Mouse (Mus musculus) liver, embryonic 13.5 days (tissue): ENCODE data around the gene Tigit. TPM values are rescaled to one million over a fixed set of nuclear protein-coding genes. Genes with fewer than 3 reads are reported as not detected.

Source experiments
- ATAC-seq: fragments of 200-750 bp; cut with Nextera tagmentation; 2 replicates; pipeline ENCODE4 v1.8.0; 2017; ENCODE audit warnings: low read depth, mild to moderate bottlenecking, moderate number of reproducible peaks, moderate library complexity
- DNase-seq: peaks from one replicate; pipeline ENCODE4 v3.0.0; 2022
- H3K27ac ChIP-seq: fragments of 300-500 bp; sonication (generic); 2 replicates; pipeline ENCODE4 v1.5.1; 2015; ENCODE audit warnings: moderate library complexity, mild to moderate bottlenecking, inconsistent platforms
- H3K27me3 ChIP-seq: fragments of 300-500 bp; sonication (generic); 2 replicates; pipeline ENCODE4 v1.6.1; 2015; ENCODE audit warnings: mild to moderate bottlenecking, inconsistent platforms
- H3K36me3 ChIP-seq: fragments of 300-500 bp; sonication (generic); 2 replicates; pipeline ENCODE4 v1.6.1; 2015; ENCODE audit warnings: mild to moderate bottlenecking, inconsistent platforms
- H3K4me1 ChIP-seq: fragments of 300-500 bp; sonication (generic); replicated peaks from 2 replicates; pipeline ENCODE4 v1.6.1; 2015; ENCODE audit warnings: inconsistent platforms
- H3K4me2 ChIP-seq: fragments of 300-500 bp; sonication (generic); 2 replicates; pipeline ENCODE4 v1.6.1; 2015; ENCODE audit warnings: inconsistent platforms, mild to moderate bottlenecking, moderate library complexity
- H3K4me3 ChIP-seq: fragments of 300-500 bp; sonication (generic); replicated peaks from 2 replicates; pipeline ENCODE4 v1.5.1; 2015; ENCODE audit warnings: mild to moderate bottlenecking, inconsistent platforms
- H3K9ac ChIP-seq: fragments of 300-500 bp; sonication (generic); 2 replicates; pipeline ENCODE4 v1.6.1; 2015; ENCODE audit warnings: mild to moderate bottlenecking, inconsistent platforms
- H3K9me3 ChIP-seq: fragments of 300-500 bp; sonication (generic); replicated peaks from 2 replicates; pipeline ENCODE4 v1.6.1; 2016; ENCODE audit warnings: inconsistent platforms
- WGBS: fragments of 180-500 bp; shearing (Covaris S2); methylation state at CpG from one replicate; pipeline ENCODE4 v1.1.7; 2015; ENCODE audit not compliant: insufficient replicate concordance; 5-methylcytosine and 5-hydroxymethylcytosine counted together
- polyA plus RNA-seq: library from polyadenylated mRNA; unstranded; fragments of >200 nt; fragmentation: Nextera tagmentation; extraction: Ambion mirVana; gene quantifications from 2 replicates; pipeline ENCODE4 v1.2.1, GENCODE M21; 2015

The Tigit gene
- polyA plus RNA-seq, 1 experiment from 2014 or later: not detected

- DNase-seq: no peak
- Histone ChIP-seq H3K4me2 (no peak overlapping the region), H3K9me3 (no peaks in the 10 kb centered on the region), H3K27ac (no peak overlapping the region), H3K36me3 (no peaks in the 10 kb centered on the region), H3K4me1 (no peaks in the 10 kb centered on the region), H3K9ac (no peak overlapping the region), H3K4me3 (no peak overlapping the region), H3K27me3 (no peaks in the 10 kb centered on the region)
- ATAC-seq: no peak
- 78% methylated on average over 8 of the region's 8 CpGs for WGBS
These were observed 26.7 kb downstream of the Tigit start for GRCm38 (mm10) chr16:43637241-43637640.

- Histone ChIP-seq H3K27ac (no peak overlapping the region), H3K4me3 (no peak overlapping the region), H3K9me3 (no peaks in the 10 kb centered on the region), H3K4me1 (no peaks in the 10 kb centered on the region), H3K36me3 (no peaks in the 10 kb centered on the region), H3K9ac (no peak overlapping the region), H3K4me2 (no peak overlapping the region), H3K27me3 (no peaks in the 10 kb centered on the region)
- DNase-seq: no peak
- no peak for ATAC-seq
- WGBS: 70% methylated on average over 7 of the region's 7 CpGs
These were observed 29.9 kb downstream of the Tigit start for GRCm38 (mm10) chr16:43634037-43634436.

- Histone ChIP-seq H3K27ac (no peak overlapping the region), H3K4me1 (no peaks in the 10 kb centered on the region), H3K4me2 (no peak overlapping the region), H3K36me3 (no peaks in the 10 kb centered on the region), H3K27me3 (no peaks in the 10 kb centered on the region), H3K4me3 (no peak overlapping the region), H3K9ac (no peak overlapping the region), H3K9me3 (no peaks in the 10 kb centered on the region)
- DNase-seq (no peak), ATAC-seq (no peak)
- 52% methylated on average over 2 of the region's 2 CpGs for WGBS
These were observed 32.2 kb downstream of the Tigit start for GRCm38 (mm10) chr16:43631758-43632157.

DNA sequence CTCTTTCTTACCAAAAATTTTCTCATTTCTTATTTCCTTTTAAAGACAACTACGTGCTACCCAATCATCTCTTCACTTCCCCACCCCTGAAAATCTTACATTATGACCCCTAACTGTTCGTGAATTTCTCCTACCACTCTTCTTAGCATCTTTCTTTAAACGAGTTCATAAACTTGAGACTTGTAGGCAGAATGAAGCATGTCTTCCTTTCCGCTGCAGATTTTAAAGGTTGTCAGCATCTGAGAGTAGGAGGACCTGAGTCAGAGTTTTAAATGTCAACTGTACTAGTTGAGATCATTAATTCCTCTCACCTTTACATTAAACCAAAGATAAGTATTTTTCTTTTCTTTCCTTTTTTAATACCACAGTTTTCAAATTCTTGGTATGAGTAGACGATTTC is 35.3 kb downstream of the Tigit start:
- DNase-seq (no peak), ATAC-seq (no peak)
- no peak overlapping the region for H3K27ac ChIP-seq
- H3K9ac ChIP-seq: no peak overlapping the region
- no peak overlapping the region for H3K4me2 ChIP-seq
- WGBS: 58% methylated on average over 5 of the region's 5 CpGs
- no peaks in the 10 kb centered on the region for H3K36me3 ChIP-seq
- no peaks in the 10 kb centered on the region for H3K4me1 ChIP-seq
- H3K9me3 ChIP-seq: no peaks in the 10 kb centered on the region
- no peaks in the 10 kb centered on the region for H3K27me3 ChIP-seq
- H3K4me3 ChIP-seq: no peak overlapping the region

DNA sequence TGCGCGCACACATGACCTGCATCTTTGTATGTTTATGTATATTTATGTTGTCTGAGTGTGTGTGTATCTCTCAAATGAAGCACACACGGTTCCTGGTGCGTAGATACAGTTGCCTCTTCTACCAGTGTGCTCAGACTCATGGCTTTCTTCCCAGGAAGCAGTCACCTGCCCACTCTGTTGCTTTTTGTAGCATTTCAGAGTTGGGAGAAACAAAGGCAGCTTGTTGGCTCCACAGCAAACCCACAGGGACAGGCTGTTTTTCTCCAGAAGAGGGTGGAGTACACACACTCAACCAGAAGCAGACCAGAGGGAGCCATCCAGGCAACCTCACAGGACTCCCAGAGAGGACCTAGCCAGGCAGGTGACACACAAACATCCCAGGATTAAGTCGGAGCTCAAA is 38.0 kb downstream of the Tigit start:
- Histone ChIP-seq H3K4me3 (no peak overlapping the region), H3K4me2 (no peak overlapping the region), H3K9me3 (no peaks in the 10 kb centered on the region), H3K9ac (no peak overlapping the region), H3K27me3 (no peaks in the 10 kb centered on the region), H3K4me1 (no peaks in the 10 kb centered on the region), H3K27ac (no peak overlapping the region), H3K36me3 (no peaks in the 10 kb centered on the region)
- 71% methylated on average over 5 of the region's 5 CpGs for WGBS
- no peak for DNase-seq
- ATAC-seq: no peak

GRCm38 (mm10) chr16:43625289-43625688 is 38.7 kb downstream of the Tigit start:
- WGBS: 54% methylated on average over 2 of the region's 2 CpGs
- ATAC-seq: no peak
- no peaks in the 10 kb centered on the region for H3K27me3 ChIP-seq

GRCm38 (mm10) chr16:43624876-43625275 is 39.1 kb downstream of the Tigit start:
- no peak for ATAC-seq
- H3K27ac ChIP-seq: no peak overlapping the region
- 36% methylated on average over 4 of the region's 4 CpGs for WGBS

More at GRCm38 (mm10) chr16:43625289-43625688, 38.7 kb downstream of the Tigit start:
- no peak overlapping the region for H3K9ac ChIP-seq
- H3K36me3 ChIP-seq: no peaks in the 10 kb centered on the region
- no peak overlapping the region for H3K4me2 ChIP-seq
- H3K27ac ChIP-seq: no peak overlapping the region
- no peak for DNase-seq
- H3K4me3 ChIP-seq: no peak overlapping the region
- no peaks in the 10 kb centered on the region for H3K9me3 ChIP-seq
- no peaks in the 10 kb centered on the region for H3K4me1 ChIP-seq

DNA sequence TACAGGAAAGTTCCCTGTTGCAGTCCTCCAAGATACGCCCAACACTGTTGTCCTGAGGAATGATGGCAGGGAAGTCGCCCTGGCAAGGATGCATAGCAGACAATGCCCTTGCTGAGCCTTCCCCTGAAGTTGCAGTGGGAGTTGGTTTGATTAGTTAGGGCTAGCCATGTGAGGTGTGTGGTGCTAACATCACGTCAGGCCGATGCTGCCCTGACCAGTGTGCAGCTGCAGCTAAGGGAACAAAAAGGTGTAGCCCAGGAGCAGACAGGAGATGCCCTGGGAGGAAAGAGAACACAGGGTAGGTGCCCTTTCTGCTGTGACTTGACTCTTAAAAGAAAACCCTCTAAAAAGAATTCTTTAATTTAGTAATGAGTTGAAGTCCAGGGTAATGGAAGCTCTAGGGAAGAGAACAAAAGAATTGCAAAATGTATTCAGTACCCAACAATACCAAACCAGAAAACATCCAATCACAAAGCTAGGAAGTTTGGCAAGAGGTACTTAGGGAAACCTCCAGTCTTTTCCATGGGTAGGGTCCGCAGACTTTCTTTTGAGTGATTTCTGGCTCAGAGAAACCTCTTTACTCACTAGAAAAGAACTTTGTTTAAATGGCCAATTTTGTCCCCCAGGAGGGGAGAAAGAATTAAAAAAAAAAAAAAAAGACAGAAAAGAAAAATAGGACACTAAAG is 40.5 kb downstream of the Tigit start:
- Histone ChIP-seq H3K27ac (no peak overlapping the region), H3K27me3 (no peaks in the 10 kb centered on the region), H3K9ac (no peak overlapping the region), H3K4me3 (no peak overlapping the region), H3K4me2 (no peak overlapping the region), H3K4me1 (no peaks in the 10 kb centered on the region), H3K9me3 (no peaks in the 10 kb centered on the region), H3K36me3 (no peaks in the 10 kb centered on the region)
- no peak for DNase-seq
- no peak for ATAC-seq
- 71% methylated on average over 5 of the region's 5 CpGs for WGBS

More at GRCm38 (mm10) chr16:43624876-43625275, 39.1 kb downstream of the Tigit start:
- Histone ChIP-seq H3K9me3 (no peaks in the 10 kb centered on the region), H3K27me3 (no peaks in the 10 kb centered on the region), H3K36me3 (no peaks in the 10 kb centered on the region), H3K9ac (no peak overlapping the region), H3K4me1 (no peaks in the 10 kb centered on the region), H3K4me2 (no peak overlapping the region), H3K4me3 (no peak overlapping the region)
- no peak for DNase-seq

DNA sequence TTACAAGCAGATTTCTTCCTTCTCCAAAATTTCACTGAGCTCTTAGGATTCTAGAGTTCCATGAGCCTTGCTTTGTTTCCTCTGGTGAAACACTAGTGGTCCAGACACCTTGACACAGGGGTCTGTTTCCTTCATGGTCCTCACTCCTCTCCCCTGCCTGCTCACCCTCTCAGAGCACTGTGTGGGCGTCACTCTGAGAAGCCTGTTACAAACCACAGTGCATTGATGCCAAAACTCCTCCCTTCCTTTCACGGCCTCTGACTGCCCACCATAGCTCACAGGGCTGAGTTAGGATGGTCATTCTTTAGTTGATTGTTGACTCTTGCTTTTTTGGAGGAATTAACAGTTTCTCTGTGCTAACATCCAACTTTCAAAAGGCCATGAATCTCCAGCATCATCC is 43.6 kb downstream of the Tigit start:
- no peak for ATAC-seq
- DNase-seq: no peak
- no peak overlapping the region for H3K27ac ChIP-seq
- H3K4me1 ChIP-seq: no peaks in the 10 kb centered on the region
- H3K4me2 ChIP-seq: no peak overlapping the region
- H3K9ac ChIP-seq: no peak overlapping the region
- no peaks in the 10 kb centered on the region for H3K27me3 ChIP-seq
- H3K9me3 ChIP-seq: no peaks in the 10 kb centered on the region
- H3K4me3 ChIP-seq: no peak overlapping the region
- WGBS: 34% methylated on average over 2 of the region's 2 CpGs
- no peaks in the 10 kb centered on the region for H3K36me3 ChIP-seq

DNA sequence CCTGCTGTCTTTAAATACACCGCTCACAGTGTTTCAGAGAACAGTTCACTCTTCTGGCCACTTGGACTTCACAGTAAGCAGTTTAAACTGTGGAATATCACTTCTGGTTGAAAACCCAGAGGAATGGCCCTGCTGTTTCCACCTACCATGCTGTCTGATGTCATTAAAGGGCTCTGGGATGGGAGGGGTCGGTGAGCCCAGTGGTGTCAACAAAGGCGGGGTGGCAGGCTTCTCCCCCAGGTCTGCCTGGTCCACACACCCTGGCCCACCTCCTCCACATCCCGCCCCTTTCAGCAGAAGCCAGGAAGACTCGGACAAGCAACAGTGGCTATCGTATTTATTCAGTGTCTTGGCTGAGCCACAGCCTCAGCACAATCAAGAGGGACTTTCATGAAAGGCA is 44.7 kb downstream of the Tigit start:
- Histone ChIP-seq H3K4me1 (no peaks in the 10 kb centered on the region), H3K9ac (no peak overlapping the region), H3K27ac (no peak overlapping the region), H3K4me2 (no peak overlapping the region), H3K36me3 (no peaks in the 10 kb centered on the region), H3K4me3 (no peak overlapping the region), H3K27me3 (no peaks in the 10 kb centered on the region), H3K9me3 (no peaks in the 10 kb centered on the region)
- 54% methylated on average over 6 of the region's 6 CpGs for whole genome bisulfite sequencing
- no peak for ATAC-seq
- DNase-seq: no peak

DNA sequence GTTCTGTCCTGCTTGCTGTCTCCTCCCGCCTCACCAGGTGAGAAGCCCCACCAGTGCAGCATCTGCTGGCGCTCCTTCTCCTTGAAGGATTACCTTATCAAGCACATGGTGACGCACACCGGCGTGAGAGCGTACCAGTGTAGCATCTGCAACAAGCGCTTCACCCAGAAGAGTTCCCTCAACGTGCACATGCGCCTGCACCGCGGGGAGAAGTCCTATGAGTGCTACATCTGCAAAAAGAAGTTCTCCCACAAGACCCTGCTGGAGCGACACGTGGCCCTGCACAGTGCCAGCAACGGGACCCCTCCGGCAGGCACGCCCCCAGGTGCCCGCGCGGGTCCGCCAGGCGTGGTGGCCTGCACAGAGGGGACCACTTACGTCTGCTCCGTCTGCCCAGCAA is 45.7 kb downstream of the Tigit start:
- Histone ChIP-seq H3K27ac (no peak overlapping the region), H3K36me3 (no peaks in the 10 kb centered on the region), H3K4me1 (no peaks in the 10 kb centered on the region), H3K9me3 (no peaks in the 10 kb centered on the region), H3K9ac (no peak overlapping the region), H3K4me2 (no peak overlapping the region), H3K4me3 (no peak overlapping the region), H3K27me3 (no peaks in the 10 kb centered on the region)
- WGBS: 77% methylated on average over 23 of the region's 23 CpGs
- ATAC-seq (no peak), DNase-seq (no peak)

DNA sequence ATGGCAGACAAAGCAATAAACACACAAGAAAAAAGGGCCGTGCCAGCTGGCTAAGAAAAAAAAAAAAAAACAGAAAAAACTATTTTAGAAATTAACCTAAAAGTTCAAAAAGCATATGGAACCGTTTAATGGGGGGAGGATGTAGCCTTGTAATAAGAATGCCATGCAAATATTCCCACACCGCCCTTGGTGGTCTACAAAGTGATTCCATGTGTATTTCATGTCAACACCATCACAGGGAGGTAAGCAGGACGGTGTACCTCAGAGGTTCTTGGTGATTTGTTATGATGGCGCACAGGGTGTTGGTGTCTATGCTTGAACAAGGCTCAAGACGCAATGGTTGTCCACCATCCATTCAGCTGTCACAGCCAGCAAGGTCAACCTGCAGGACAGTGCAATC is 46.6 kb downstream of the Tigit start:
- Histone ChIP-seq H3K27ac (no peak overlapping the region), H3K4me3 (no peak overlapping the region), H3K9ac (no peak overlapping the region), H3K9me3 (no peaks in the 10 kb centered on the region), H3K4me1 (no peaks in the 10 kb centered on the region), H3K36me3 (no peaks in the 10 kb centered on the region), H3K4me2 (no peak overlapping the region), H3K27me3 (no peaks in the 10 kb centered on the region)
- ATAC-seq (no peak), DNase-seq (no peak)
- 72% methylated on average over 6 of the region's 6 CpGs for WGBS
